ENCODE assay signal across 14 mouse cellular contexts in the genomic region with DNA sequence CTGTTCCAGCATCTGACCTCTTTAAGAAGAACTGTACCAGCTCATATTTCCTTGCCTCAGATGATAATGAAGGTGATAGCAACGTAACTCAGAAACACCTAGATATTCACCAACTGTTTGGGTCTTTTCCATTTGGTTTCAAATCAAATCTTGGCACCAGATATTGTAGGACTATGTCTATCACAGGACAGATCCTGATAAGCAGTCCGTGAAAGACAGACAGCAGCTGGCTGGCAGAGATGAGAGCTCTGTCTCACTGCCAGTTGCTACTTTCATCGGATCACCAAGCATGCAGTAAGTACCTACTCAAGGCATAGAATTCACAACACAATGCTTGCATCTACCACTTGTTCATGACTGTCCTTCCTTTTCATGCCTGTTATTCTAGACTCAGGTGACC.
"Had no signal": no experiment of that assay in that cellular context is flagged by ENCODE, and none has a peak within 500 bp of the region (broad histone marks: within the 10 kb centered on the region; RNA-seq: fewer than 3 reads in every experiment).

No protein-coding gene starts in this region.

- H3K27me3 ChIP-seq: kidney, embryonic 15.5 days; limb, embryonic 13.5 days; megakaryocyte, embryonic 14.5 days; midbrain, embryonic 12.5 days; neural tube, embryonic 12.5 days had no signal

- H3K4me2 ChIP-seq: kidney, embryonic 15.5 days; limb, embryonic 13.5 days; midbrain, embryonic 12.5 days; neural tube, embryonic 12.5 days had no signal

- H3K4me3 ChIP-seq: kidney, embryonic 15.5 days; limb, embryonic 13.5 days; megakaryocyte, embryonic 14.5 days; midbrain, embryonic 12.5 days; neural tube, embryonic 12.5 days had no signal

- H3K4me1 ChIP-seq: kidney, embryonic 15.5 days; limb, embryonic 13.5 days; midbrain, embryonic 12.5 days; neural tube, embryonic 12.5 days had no signal

- DNase-seq: kidney, adult 2 months; kidney, postnatal 14 days; left cerebral cortex, postnatal 4 days; lung, postnatal 4 days; spleen, adult 18-20 months; thymus, adult 18-20 months; thymus, postnatal 14 days had no signal

- H3K27ac ChIP-seq: kidney, embryonic 15.5 days; limb, embryonic 13.5 days; midbrain, embryonic 12.5 days; neural tube, embryonic 12.5 days had no signal

- ATAC-seq: intestine, embryonic 16.5 days; lung, postnatal 0 days had no signal

- H3K9ac ChIP-seq: kidney, embryonic 15.5 days; limb, embryonic 13.5 days; midbrain, embryonic 12.5 days; neural tube, embryonic 12.5 days had no signal

- H3K36me3 ChIP-seq: kidney, embryonic 15.5 days; limb, embryonic 13.5 days; midbrain, embryonic 12.5 days; neural tube, embryonic 12.5 days had no signal

- H3K9me3 ChIP-seq: kidney, embryonic 15.5 days; limb, embryonic 13.5 days; megakaryocyte, embryonic 14.5 days; midbrain, embryonic 12.5 days; neural tube, embryonic 12.5 days had no signal
